Mouse (Mus musculus) kidney, postnatal 4 days (tissue): ENCODE results near the gene Tmem19.

Experiments used
- DNase-seq, 2 experiments: peaks; one replicate each; pipeline ENCODE4 v3.0.0; 2021; ENCODE audit warnings: mixed read lengths in 2 of 2

The Tmem19 gene

GRCm38 (mm10) chr10:115361840-115362622, at the start of gene Tmem19:
TSS of gene Tmem19 (minus strand) at chr10:115362501.
- peak; percentile 98 to 99 for DNase-seq

DNA sequence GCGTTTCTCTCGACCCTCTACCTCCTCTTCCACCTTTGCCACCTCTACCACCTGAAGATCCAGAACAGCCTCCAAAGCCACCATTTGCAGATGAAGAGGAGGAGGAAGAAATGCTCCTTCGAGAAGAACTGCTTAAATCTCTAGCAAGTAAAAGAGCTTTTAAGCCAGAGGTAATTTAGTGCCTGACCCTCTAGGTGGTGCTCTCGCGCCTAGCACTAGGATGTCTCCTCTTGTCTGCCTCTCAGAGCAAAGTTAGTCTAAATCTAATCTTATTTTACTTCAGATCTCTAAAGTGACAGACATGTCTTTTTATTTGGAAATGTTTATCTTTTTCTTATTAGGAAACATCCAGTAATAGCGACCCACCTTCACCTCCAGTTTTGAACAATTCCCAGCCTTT, 44.1 kb upstream of the Tmem19 start:
- peak; percentile 76 to 77 for DNase-seq

DNA sequence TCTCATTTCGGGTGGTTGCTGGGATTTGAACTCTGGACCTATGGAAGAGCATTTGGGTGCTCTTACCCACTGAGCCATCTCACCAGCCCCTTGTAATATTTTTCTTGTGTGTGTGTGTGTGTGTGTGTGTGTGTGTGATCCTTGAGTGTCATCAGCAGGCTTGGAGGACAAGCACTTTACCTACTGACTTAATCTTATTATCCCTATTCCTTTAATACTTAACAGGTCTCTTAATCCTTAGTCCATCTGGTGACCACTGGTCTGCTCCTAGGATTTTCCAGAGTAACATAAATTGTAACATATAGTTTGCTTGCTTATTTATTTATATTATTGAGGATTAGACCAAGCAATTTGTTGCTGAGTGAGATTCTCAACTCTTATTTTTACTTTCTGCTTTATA, 29.6 kb upstream of the Tmem19 start:
- DNase-seq, result no peak

DNA sequence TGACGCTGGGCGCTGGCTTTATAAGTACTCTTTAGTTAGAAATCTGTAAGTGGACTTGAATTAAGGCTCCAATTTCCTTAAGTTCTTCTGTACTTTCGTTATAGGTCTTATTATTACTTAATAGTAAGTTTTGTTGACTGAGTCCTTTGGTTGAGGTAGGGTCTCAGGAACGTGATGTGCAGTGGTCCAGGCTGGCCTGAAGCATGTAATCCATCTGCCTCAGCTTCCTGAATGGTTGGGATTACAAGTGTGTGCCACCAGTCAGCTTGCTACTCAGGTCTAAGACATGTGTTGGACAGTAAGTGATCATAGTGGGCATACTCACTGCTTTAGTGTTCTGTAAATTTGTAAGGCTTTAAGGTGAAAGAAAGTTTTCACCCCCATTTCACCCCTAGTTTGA, 28.8 kb upstream of the Tmem19 start:
- DNase-seq, result no peak

DNA sequence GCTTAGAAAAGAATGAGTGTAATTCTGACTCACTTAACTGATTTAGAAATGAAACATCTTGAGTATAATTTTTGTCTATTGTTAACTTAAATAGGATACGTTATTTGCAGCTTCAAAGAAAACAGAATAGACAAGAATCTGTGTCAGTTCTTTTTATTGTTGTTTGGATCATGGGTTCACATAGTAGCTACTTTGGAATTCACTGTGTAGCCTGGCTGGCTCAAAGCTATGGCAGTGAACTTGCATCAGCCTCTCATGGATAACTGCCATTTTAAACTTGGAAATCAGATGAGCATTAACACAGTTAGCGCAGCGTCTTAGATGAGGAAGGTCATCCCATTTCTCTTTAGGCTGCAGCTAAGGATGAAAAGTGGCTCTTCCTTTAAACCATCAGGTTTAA, 25.6 kb upstream of the Tmem19 start:
- no peak for DNase-seq

DNA sequence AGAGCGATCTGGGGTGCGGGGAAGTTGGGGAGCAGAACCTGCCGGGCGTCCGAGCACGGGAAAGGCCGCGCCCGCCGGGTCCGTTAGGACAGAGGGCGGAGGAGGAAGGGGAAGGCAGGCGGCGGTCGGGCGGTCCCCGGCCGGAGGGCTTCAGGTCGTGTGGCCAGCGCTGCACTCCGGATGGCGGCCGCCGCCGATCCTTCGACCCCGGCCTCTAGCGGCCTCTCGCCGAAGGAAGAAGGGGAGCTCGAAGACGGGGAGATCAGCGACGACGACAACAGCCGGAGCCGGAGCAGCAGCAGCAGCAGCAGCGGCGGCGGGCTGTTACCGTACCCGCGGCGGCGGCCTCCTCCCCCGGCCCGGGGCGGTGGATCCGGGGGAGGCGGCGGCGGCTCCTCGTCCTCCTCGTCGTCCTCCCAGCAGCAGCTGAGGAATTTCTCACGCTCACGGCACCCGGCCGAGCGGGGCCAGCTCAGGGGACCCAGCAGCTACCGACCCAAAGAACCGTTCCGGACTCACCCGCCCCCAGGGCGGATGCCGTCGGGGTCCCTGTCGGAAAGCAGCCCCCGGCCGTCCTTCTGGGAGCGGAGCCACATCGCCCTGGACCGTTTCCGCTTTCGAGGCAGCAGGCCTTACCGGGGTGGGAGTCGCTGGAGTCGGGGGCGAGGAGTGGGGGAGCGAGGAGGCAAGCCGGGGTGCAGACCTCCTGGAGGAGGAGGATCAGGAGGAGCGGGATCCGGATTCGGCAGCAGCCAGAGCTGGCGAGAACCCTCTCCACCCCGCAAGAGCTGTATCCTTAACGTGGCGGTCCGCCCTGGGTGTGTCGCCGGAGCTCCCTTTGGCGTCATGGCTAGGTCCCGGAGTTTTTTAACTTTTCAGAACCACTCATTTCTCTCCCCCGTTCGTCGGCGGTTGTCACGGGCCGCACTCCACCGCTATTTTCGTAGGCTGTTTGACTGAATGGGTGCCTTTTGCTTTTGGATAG, 23.0 kb upstream of the Tmem19 start:
- peak; percentile 71 to 82 for DNase-seq

DNA sequence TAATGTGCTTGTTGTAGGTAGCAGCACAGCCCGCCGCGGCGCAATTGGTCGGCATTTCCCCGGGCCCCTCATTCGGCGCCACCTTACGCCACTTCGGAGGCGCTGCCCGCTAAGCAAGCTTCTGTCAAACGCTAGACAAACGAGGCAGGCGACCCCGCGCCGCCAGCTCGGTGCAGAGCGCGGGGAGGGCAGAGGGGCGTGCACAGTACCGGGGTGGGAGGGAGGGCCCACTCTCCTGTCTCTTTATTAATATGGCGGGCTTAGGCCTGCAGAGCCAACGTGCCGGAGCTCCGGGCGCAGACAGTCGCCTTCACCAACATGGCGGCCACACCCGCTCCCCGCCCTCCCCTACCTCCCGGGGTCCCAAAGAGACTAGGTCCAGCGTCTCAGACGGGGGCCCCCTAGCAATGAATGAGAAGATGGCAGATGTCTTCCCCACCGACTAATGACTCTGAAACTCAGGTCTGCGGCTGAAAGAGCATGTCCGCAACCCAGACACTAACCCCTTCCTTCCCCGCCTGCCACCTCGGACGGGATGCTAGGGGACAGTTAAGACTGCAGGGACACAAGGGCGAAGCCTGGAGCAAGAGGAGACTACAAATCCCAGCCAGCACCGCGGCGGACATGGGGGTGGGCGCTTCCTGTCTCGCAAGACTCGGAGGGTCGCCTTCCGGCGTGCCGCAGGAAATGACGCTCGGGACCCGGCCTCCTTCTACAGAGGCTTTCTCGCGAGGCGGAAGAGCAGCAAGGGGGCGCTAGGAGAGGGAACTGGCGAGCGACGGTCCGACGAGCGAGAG, 22.1 kb upstream of the Tmem19 start, which contains the start of the genes Thap2 and Zfc3h1:
Thap2 (minus strand) TSS at position 223 of the 797 bp plus-strand sequence.
Zfc3h1 (plus strand) TSS at position 739 of the 797 bp plus-strand sequence.
- peak; percentile 98 to 99 for DNase-seq

DNA sequence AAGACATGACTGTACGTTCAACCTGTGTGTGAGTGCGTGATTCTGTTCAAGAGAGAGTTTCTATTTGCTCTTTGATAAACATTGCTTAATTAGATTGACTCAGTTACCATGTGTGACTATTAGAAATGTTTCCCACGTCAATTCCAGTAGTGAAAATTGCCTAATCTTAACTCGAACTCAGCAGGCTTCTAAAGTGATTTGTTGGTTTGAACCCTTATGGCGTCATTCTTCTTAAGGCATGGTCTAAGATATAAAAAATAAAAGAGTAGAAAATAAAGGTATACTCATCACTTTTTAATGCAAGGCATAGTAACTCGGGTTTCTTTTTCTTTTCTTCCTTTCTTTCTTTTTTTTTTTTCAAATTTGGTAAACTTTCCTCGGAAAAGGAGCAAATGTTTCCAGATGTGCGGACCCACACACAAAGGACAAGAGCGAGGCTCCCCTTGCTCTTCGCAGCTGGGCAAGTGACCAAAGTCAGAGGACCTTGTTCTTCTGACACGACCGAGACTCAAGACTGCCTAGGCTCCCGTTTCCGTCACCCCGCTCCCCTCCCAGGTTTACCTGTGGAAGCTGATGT, 21.4 kb upstream of the Tmem19 start:
- no peak for DNase-seq

DNA sequence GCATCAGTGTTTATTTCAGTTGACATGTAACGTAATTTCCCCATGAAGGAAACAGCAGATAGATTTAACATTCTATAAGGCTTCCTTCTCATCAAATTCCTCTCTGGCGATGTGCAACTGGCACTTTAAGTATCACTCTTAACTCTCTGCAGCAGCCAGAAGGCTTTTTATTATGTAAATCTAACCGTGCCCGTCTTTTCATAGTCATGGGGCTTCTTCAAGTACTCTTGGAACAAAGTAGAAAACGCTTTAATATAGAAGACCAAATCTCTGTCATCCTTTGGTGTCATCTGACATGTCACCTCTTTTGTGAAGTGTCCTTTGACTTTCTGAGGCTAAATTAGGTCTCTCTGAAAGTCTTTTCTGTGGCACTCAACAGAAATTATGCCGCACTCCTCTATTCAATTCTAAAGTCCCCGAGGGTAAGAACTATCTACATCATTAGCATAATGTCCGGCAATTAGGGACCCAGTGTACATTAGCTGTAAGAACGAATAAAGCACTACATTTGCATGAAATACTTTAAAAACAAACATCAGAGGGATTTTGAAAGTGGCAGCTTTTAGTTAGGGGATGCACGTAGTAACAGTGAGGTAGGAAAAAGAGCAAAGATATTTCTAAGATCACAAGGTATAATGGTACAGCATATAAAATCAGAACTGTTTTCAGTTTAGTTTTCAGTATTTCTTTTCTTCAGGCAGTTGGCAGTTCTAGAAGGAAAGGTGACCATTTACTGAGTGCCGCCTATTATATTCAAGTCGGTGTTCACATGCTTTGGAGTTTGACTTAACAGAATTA, 20.7 kb upstream of the Tmem19 start:
- no peak for DNase-seq

DNA sequence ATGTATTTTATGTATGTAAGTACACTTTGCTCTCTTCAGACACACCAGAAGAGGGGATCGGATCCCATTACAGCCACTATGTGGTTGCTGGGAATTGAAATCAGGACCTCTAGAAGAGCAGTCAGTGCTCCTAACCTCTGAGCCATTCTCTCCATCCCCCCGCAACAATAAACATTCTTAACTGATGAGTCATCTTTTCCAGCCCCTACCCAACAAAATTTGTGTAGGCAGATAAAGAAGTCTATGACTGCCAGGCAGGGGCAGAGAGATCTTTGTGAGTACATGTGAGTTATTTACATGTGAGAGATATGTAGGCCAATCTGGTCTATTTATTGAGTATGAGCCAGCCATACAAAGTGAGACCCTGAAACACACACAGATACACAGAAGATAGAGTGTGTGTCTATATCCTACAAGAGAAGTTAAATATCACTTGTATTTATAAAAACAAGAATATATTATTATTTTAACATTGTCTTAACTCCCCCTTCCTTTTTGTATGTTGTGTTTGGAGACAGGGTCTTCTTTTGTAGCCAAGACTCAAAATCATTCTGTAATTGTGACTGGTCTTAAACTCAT, 19.3 kb upstream of the Tmem19 start:
- no peak for DNase-seq

DNA sequence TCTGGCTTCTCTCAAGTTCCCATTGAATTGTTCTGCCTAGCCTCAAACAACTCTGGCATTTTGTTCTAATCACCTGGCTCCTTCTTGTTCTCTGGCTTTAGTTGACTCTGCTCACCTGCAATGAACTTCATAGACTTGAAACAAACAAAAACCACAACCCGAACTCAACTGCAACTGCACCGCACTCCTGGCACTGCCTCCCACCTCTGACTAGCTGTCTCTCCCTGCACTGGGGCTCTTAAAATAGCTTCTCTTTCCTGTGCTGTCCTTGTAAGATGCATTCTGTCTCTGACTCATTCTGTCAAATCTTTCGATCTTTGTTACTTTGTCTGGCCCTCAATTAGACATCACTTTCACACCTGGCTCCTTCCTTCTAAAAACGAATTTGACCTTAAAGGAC, 850 bp upstream of the Tmem19 start:
- no peak for DNase-seq

- no peak for DNase-seq
Measured at GRCm38 (mm10) chr10:115362623-115362964, 293 bp upstream of the Tmem19 start.

- DNase-seq, result peak in 1 of 2 experiments; percentile 21
Measured at GRCm38 (mm10) chr10:115359066-115359465, 3.2 kb downstream of the Tmem19 start.

GRCm38 (mm10) chr10:115358216-115358919, 3.9 kb downstream of the Tmem19 start:
- no peak for DNase-seq

DNA sequence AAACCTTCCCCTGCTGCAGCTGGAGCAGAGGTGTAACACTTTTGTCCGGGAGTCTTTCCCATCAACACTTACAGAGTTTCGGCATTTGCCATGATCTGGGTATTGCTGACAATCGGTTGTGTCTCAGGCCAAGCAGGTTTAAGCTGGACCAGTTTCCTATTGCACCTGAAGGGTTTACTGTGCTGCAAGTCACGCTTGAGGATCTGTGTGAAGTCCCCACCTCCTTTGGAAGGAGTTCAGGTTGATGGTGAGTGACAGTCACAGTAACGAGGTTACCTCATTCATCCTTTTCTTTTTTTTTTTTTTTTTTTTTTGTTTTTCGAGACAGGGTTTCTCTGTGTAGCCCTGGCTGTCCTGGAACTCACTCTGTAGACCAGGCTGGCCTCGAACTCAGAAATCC, 6.2 kb downstream of the Tmem19 start:
- no peak for DNase-seq

DNA sequence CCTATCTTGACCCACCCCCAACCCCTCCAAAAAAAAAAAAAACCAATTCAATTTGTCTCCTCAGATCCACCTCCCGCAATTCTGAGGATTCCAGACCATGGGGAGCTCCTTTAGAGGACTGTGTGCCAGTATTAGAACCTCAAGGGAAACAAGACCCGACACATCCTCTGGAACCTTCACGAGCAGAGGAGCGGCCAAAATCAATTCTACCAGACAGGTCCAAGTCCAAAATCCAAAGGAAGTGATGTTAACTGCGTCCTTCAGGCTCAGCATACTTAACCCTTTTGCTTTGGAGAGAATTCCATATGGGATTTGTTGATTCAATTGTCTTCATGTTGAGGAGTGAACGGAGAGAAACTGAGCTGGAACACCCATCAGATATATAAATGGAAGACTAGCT, 7.3 kb downstream of the Tmem19 start:
- no peak for DNase-seq

DNA sequence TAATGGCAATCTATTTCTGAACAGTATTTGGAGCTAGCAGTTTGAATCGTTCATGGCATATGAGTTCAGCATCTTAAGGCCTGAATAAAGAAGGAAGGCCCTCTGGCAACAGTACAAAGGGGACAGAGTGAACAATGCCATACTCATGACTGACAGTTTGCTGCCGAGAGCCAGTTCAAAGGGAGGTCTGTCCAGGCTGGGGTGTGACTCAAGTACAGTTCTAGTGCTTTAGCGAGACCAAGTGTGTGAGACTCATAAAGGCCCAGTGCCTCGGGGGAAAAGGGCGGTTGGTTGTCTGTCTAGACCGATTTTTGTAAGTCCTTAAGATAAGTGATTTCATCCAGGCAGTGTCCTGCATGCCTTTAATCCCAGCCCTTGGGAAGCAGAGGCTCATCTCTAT, 7.7 kb downstream of the Tmem19 start:
- no peak for DNase-seq

- no peak for DNase-seq
Measured at GRCm38 (mm10) chr10:115350810-115351397, 11.4 kb downstream of the Tmem19 start.

DNA sequence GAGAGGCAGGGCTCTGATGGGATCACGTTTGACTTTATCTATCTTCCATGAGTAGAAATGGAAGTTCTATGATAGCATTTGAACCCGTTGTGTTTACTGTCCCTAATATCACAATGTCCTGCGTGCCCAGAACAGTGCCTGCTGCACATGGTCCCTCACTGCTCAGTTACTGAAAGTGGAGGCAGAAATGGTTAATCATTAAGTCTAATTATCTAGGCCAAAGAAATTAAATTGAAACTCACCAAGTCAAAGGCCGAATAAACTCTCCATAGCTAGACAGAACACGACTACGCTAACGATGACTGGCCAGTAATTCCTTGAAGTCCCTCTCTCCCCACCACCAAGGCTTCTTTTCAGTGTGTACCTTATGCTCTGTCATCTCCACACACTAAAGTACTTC, 12.8 kb downstream of the Tmem19 start:
- peak in 1 of 2 experiments; percentile 28 for DNase-seq

GRCm38 (mm10) chr10:115349029-115349428, 13.3 kb downstream of the Tmem19 start:
- no peak for DNase-seq
